Mouse (Mus musculus) liver, adult 2 months (tissue): ENCODE data around the gene Gps1. TPM values are rescaled to one million over a fixed set of nuclear protein-coding genes. Genes with fewer than 3 reads are reported as not detected.
"Not testable (repeated sequence)": the region's sequence is repeated elsewhere in the genome, so short reads cannot be mapped to it uniquely, and the experiment has no call there.

Experiments used
- DNase-seq: peaks from one replicate; pipeline ENCODE4 v3.0.0-alpha.2; 2011; ENCODE audit warnings: low read depth, low spot score; ENCODE audit errors: extremely low read depth
- H3K27ac ChIP-seq: fragments of 200-500 bp; replicated peaks from 2 replicates; pipeline ENCODE4 v1.5.1; 2012; ENCODE audit warnings: low read depth, mild to moderate bottlenecking, control low read depth, inconsistent platforms, low read length; ENCODE audit not compliant: insufficient read depth
- H3K27me3 ChIP-seq: fragments of 200-500 bp; 2 replicates; pipeline ENCODE4 v1.6.1; 2012; ENCODE audit warnings: mild to moderate bottlenecking, moderate library complexity, low read length, inconsistent platforms; ENCODE audit not compliant: control insufficient read depth, insufficient read depth
- H3K36me3 ChIP-seq: fragments of 200-500 bp; 2 replicates; pipeline ENCODE4 v1.6.1; 2012; ENCODE audit warnings: low read length, inconsistent platforms; ENCODE audit not compliant: control insufficient read depth, insufficient read depth
- H3K4me1 ChIP-seq: fragments of 200-500 bp; 2 replicates; pipeline ENCODE4 v1.6.1; 2011; ENCODE audit warnings: low read length; ENCODE audit not compliant: control insufficient read depth, insufficient read depth
- H3K4me3 ChIP-seq: fragments of 200-500 bp; 2 replicates; pipeline ENCODE4 v1.5.1; 2011; ENCODE audit warnings: low read depth, mild to moderate bottlenecking, control low read depth, low read length, moderate library complexity; ENCODE audit not compliant: insufficient read depth
- H3K79me2 ChIP-seq: fragments of 200-500 bp; 2 replicates; pipeline ENCODE4 v1.6.1; 2012; ENCODE audit warnings: inconsistent platforms, mild to moderate bottlenecking, low read length, moderate library complexity; ENCODE audit not compliant: control insufficient read depth, insufficient read depth
- H3K9ac ChIP-seq: fragments of 200-500 bp; 2 replicates; pipeline ENCODE4 v1.6.1; 2012; ENCODE audit warnings: low read depth, mild to moderate bottlenecking, control low read depth, inconsistent platforms, low read length
- CTCF ChIP-seq: fragments of 200-500 bp; IDR thresholded peaks from 2 replicates; pipeline ENCODE4 v1.5.1; 2011; ENCODE audit warnings: low read depth, low read length, control low read depth
- POLR2A ChIP-seq: fragments of 200-500 bp; IDR thresholded peaks from 2 replicates; pipeline ENCODE4 v1.6.1; 2011; ENCODE audit warnings: low read length, control low read depth; ENCODE audit not compliant: insufficient read depth; ENCODE audit errors: extremely low read depth
- WGBS: fragments of 180-500 bp; shearing (Covaris S2); methylation state at CpG from one replicate; pipeline ENCODE4 v1.1.7; 2018; 5-methylcytosine and 5-hydroxymethylcytosine counted together
- polyA plus RNA-seq: library from polyadenylated mRNA; depleted of rRNA; stranded (reverse); fragments of >200 nt; gene quantifications from 2 replicates; pipeline ENCODE4 v1.2.3, GENCODE M21; 2012
- total RNA-seq: library from RNA; depleted of rRNA; stranded (reverse); fragments of >200 nt; gene quantifications from 2 replicates; pipeline ENCODE4 v1.2.3, GENCODE M21; 2014

The Gps1 gene
- total and polyA plus RNA-seq, 2 experiments, result 81.9 to 97.9 TPM

DNA sequence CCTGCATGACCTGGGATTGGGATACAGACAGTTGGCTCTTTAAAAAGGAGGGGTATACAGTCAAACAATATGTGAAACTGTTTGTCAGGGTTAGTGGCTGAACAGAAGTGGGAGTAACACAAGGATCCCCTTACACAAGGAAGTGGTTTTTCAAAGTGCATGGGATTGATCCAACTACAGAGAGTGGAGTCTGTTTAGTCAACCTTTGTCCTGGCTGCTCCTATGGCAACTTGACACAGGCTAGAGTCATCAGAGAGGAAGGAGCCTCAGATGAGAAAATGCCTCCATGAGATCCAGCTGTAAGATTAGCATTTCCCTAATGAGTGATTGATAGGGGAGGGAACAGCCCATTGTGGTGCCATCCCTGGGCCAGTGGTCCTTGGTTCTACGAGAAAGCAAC lies 15.9 kb upstream of the Gps1 start:
- H3K79me2 ChIP-seq, result no peaks in the 10 kb centered on the region
- WGBS, result 78% methylated on average over 1 of the region's 1 CpGs
- TF ChIP-seq POLR2A (no peak), CTCF (no peak)
- DNase-seq, result no peak
- no peak overlapping the region for H3K27ac ChIP-seq
- no peak overlapping the region for H3K9ac ChIP-seq
- no peaks in the 10 kb centered on the region for H3K36me3 ChIP-seq
- no peak overlapping the region for H3K4me3 ChIP-seq
- H3K27me3 ChIP-seq, result no peaks in the 10 kb centered on the region
- H3K4me1 ChIP-seq, result no peaks in the 10 kb centered on the region

DNA sequence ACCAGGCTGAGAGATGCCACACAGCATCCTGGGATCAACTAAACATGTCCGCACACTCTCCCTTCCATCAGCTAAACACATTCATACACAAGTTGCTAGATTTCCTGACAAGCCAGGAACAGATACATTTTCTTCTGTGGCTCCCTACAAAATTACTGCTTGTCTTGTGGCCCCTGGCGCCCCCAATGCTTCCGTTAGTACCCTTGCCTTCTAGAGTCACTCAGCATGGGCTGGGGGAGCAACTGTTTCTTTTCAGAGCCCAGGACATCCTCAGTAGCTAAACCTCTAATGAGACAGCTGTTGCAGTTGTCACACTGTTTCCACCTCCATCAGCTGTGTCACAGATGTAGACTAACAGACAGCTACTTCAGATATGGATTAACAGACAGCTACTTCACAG lies 11.3 kb upstream of the Gps1 start:
- H3K4me1 ChIP-seq, result no peaks in the 10 kb centered on the region
- no peaks in the 10 kb centered on the region for H3K79me2 ChIP-seq
- H3K27ac ChIP-seq, result no peak overlapping the region
- H3K4me3 ChIP-seq, result no peak overlapping the region
- DNase-seq, result no peak
- WGBS, result 93% methylated on average over 3 of the region's 3 CpGs
- H3K27me3 ChIP-seq, result no peaks in the 10 kb centered on the region
- no peak for TF ChIP-seq POLR2A
- TF ChIP-seq CTCF, result no peak
- no peak overlapping the region for H3K9ac ChIP-seq
- no peaks in the 10 kb centered on the region for H3K36me3 ChIP-seq

- 92% methylated on average over 7 of the region's 7 CpGs for whole genome bisulfite sequencing
- Histone ChIP-seq H3K79me2 (no peaks in the 10 kb centered on the region), H3K4me1 (no peaks in the 10 kb centered on the region), H3K9ac (no peak overlapping the region), H3K27ac (no peak overlapping the region), H3K4me3 (no peak overlapping the region), H3K36me3 (no peaks in the 10 kb centered on the region), H3K27me3 (no peaks in the 10 kb centered on the region)
- TF ChIP-seq CTCF (no peak), POLR2A (no peak)
- no peak for DNase-seq
These were observed 10.4 kb upstream of the Gps1 start for GRCm38 (mm10) chr11:120773463-120774190.

- Histone ChIP-seq H3K27me3 (no peaks in the 10 kb centered on the region), H3K27ac (no peak overlapping the region), H3K79me2 (no peaks in the 10 kb centered on the region), H3K4me3 (no peak overlapping the region), H3K4me1 (no peaks in the 10 kb centered on the region), H3K36me3 (no peaks in the 10 kb centered on the region), H3K9ac (no peak overlapping the region)
- DNase-seq, result peak; percentile 74
- peak; percentile 100 for TF ChIP-seq CTCF
- no peak for TF ChIP-seq POLR2A
- 23% methylated on average over 15 of the region's 15 CpGs for WGBS
These were observed 8.2 kb upstream of the Gps1 start for GRCm38 (mm10) chr11:120775774-120776469.

- Histone ChIP-seq H3K27ac (no peak overlapping the region), H3K36me3 (no peaks in the 10 kb centered on the region), H3K27me3 (no peaks in the 10 kb centered on the region), H3K9ac (no peak overlapping the region), H3K79me2 (no peaks in the 10 kb centered on the region), H3K4me3 (no peak overlapping the region), H3K4me1 (no peaks in the 10 kb centered on the region)
- no peak for DNase-seq
- WGBS, result 44% methylated on average over 6 of the region's 6 CpGs
- TF ChIP-seq CTCF, result no peak
- no peak for TF ChIP-seq POLR2A
These were observed 6.9 kb upstream of the Gps1 start for GRCm38 (mm10) chr11:120777123-120777522.

DNA sequence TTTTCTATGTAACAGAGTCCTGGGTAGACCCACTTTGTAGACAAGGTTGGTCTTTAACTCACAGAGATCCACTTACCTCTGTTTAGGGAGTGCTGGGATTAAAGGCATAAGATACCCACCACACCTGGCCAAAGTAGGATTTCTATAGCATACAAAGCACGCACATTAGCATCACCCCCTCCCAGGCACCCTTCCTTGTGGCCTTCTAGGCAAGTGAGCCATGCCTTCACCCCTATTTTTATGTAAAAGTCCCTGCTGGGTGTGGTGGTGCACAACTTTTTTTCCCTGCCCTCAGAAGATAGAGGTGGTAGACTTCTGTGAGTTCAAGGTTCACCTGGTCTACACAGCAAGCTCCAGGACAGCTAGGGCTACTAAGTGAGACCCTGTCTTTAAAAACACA lies 4.2 kb upstream of the Gps1 start:
- no peak for TF ChIP-seq CTCF
- TF ChIP-seq POLR2A, result no peak
- 98% methylated on average over 1 of the region's 1 CpGs for WGBS

DNA sequence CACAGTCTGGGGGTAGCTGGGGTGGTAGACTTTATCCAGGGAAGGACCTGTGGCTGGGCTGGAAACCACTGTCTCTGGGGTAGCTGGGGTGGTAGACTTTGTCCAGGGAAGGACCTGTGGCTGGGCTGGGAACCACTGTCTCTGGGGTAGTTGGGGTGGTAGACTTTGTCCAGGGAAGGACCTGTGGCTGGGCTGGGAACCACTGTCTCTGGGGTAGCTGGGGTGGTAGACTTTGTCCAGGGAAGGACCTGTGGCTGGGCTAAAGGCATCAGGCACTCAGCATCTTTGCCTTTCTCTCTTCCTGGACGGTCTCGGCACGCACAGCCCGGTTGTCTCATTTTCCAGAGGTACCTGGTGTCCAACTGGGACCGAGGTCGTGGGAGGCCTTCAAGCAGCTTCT lies 2.7 kb upstream of the Gps1 start:
- H3K4me3 ChIP-seq, H3K27me3 ChIP-seq, H3K36me3 ChIP-seq, H3K27ac ChIP-seq, H3K79me2 ChIP-seq, H3K9ac ChIP-seq, DNase-seq: not testable (repeated sequence)
- WGBS, result 97% methylated on average over 6 of the region's 6 CpGs
- peaks cover 12% of the 10 kb centered on the region for H3K4me1 ChIP-seq

More for the DNA sequence above, 4.2 kb upstream of the Gps1 start:
- Histone ChIP-seq H3K36me3 (no peaks in the 10 kb centered on the region), H3K4me3 (no peak overlapping the region), H3K79me2 (peaks cover 3% of the 10 kb centered on the region; the same call in 1 of the 2 replicates), H3K27ac (no peak overlapping the region), H3K4me1 (peaks cover 6% of the 10 kb centered on the region), H3K27me3 (no peaks in the 10 kb centered on the region), H3K9ac (no peak overlapping the region)
- no peak for DNase-seq
